Mouse (Mus musculus): ENCODE measurements at regions not wholly inside any gene's neighbourhood (a gene's known extent, or its start where the extent isn't known, plus 50 kb on each side); places are given as distances from the start of the nearest gene placed in this dataset.

- H3K4me1 ChIP-seq (ENCODE audit: insufficient read depth, low read length) = no peaks in the 10 kb centered on the region
- no peaks in the 10 kb centered on the region for H3K36me3 ChIP-seq (ENCODE audit: insufficient read depth, low read length)
- no peak for TF ChIP-seq CTCF (IDR thresholded peaks at IDR 0.05)
- no peak overlapping the region for H3K4me3 ChIP-seq (ENCODE audit: low read depth, low read length)
- no peak overlapping the region for H3K4me2 ChIP-seq (ENCODE audit: low read depth, low read length, poor library complexity, severe bottlenecking)
- no peaks in the 10 kb centered on the region for H3K27me3 ChIP-seq (ENCODE audit: insufficient read depth, low read length)
- no peak for DNase-seq (ENCODE audit: low spot score)
- H3K9me3 ChIP-seq (ENCODE audit: low read length) = no peaks in the 10 kb centered on the region
- no peak overlapping the region for H3K27ac ChIP-seq (ENCODE audit: low read depth, low read length)
- WGBS = 62% methylated on average over 9 of the region's 9 CpGs
- H3K9ac ChIP-seq (replicated peaks; ENCODE audit: low read length, poor library complexity, severe bottlenecking) = no peak overlapping the region
- ATAC-seq (ENCODE audit: low FRiP score) = no peak
These were observed 84.4 kb downstream of the Gm11733 start for GRCm38 (mm10) chr11:117568606-117568991.

DNA sequence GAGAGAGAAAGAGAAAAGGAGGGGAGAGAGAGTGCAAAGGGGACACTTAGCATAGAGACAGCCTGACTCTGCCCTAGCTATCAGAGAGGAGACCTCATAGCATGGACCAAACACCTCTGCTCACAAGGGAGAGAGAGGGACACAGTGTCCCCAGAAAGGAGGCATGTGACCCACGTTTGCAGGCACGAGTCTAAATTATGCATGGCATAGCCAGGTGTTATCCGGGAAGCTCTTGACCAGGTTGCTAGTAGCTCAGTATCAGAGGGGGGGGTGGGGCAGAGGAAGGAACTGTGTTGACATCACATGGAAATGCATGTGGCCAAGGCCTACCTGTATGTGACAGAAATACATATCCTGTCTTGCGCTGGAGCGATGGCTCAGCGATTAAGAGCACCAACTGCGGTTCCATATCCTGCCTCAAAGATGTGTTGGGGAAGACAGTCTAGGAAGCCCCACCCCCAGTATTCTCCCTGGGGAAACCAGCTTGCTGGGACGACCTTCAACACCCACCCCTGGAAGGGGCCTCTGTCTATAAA, 84.5 kb upstream of the Tnrc6c start:
- DNase-seq (ENCODE audit: low spot score) (no peak), ATAC-seq (ENCODE audit: low FRiP score) (no peak)
- H3K9me3 ChIP-seq (ENCODE audit: low read length) = no peaks in the 10 kb centered on the region
- no peaks in the 10 kb centered on the region for H3K27me3 ChIP-seq (ENCODE audit: insufficient read depth, low read length)
- WGBS = 68% methylated on average over 8 of the region's 8 CpGs
- H3K9ac ChIP-seq (replicated peaks; ENCODE audit: low read length, poor library complexity, severe bottlenecking) = no peak overlapping the region
- H3K27ac ChIP-seq (ENCODE audit: low read depth, low read length) = no peak overlapping the region
- no peaks in the 10 kb centered on the region for H3K36me3 ChIP-seq (ENCODE audit: insufficient read depth, low read length)
- no peak overlapping the region for H3K4me2 ChIP-seq (ENCODE audit: low read depth, low read length, poor library complexity, severe bottlenecking)
- no peak overlapping the region for H3K4me3 ChIP-seq (ENCODE audit: low read depth, low read length)
- TF ChIP-seq CTCF (IDR thresholded peaks at IDR 0.05) = no peak
- no peaks in the 10 kb centered on the region for H3K4me1 ChIP-seq (ENCODE audit: insufficient read depth, low read length)

DNA sequence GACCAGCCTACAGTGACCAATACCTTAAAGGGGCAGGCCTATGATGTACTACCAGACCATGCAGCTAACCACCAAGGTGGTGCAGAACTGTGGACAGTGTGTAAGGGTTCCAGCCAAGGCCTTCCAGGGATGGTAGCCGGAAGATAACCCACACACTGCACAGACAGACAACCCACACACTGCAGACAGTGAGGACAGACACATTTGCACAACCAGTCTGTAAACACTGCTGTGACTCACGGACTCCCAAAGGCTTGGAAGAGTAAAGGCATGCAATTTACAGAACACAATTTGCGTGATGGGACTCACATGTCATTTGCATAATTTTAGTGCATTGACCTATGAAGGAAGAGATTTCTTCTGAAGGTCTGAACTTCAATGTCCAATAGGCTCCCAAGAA, 82.2 kb upstream of the Tnrc6c start:
- Histone ChIP-seq H3K27ac (ENCODE audit: low read depth, low read length) (no peak overlapping the region), H3K27me3 (ENCODE audit: insufficient read depth, low read length) (no peaks in the 10 kb centered on the region), H3K9me3 (ENCODE audit: low read length) (no peaks in the 10 kb centered on the region), H3K36me3 (ENCODE audit: insufficient read depth, low read length) (no peaks in the 10 kb centered on the region), H3K4me1 (ENCODE audit: insufficient read depth, low read length) (no peaks in the 10 kb centered on the region), H3K9ac (replicated peaks; ENCODE audit: low read length, poor library complexity, severe bottlenecking) (no peak overlapping the region), H3K4me3 (ENCODE audit: low read depth, low read length) (no peak overlapping the region), H3K4me2 (ENCODE audit: low read depth, low read length, poor library complexity, severe bottlenecking) (no peak overlapping the region)
- no peak for DNase-seq (ENCODE audit: low spot score)
- ATAC-seq (ENCODE audit: low FRiP score) = no peak
- WGBS = 91% methylated on average over 3 of the region's 3 CpGs
- TF ChIP-seq CTCF (IDR thresholded peaks at IDR 0.05) = no peak

GRCm38 (mm10) chr11:117574721-117575120, 79.4 kb upstream of the Tnrc6c start:
- DNase-seq (ENCODE audit: low spot score) (no peak), ATAC-seq (ENCODE audit: low FRiP score) (no peak)
- no peak for TF ChIP-seq CTCF (IDR thresholded peaks at IDR 0.05)
- Histone ChIP-seq H3K36me3 (ENCODE audit: insufficient read depth, low read length) (no peaks in the 10 kb centered on the region), H3K27me3 (ENCODE audit: insufficient read depth, low read length) (no peaks in the 10 kb centered on the region), H3K4me3 (ENCODE audit: low read depth, low read length) (no peak overlapping the region), H3K27ac (ENCODE audit: low read depth, low read length) (no peak overlapping the region), H3K9me3 (ENCODE audit: low read length) (no peaks in the 10 kb centered on the region), H3K4me1 (ENCODE audit: insufficient read depth, low read length) (no peaks in the 10 kb centered on the region), H3K4me2 (ENCODE audit: low read depth, low read length, poor library complexity, severe bottlenecking) (no peak overlapping the region), H3K9ac (replicated peaks; ENCODE audit: low read length, poor library complexity, severe bottlenecking) (no peak overlapping the region)
- 62% methylated on average over 3 of the region's 3 CpGs for WGBS

DNA sequence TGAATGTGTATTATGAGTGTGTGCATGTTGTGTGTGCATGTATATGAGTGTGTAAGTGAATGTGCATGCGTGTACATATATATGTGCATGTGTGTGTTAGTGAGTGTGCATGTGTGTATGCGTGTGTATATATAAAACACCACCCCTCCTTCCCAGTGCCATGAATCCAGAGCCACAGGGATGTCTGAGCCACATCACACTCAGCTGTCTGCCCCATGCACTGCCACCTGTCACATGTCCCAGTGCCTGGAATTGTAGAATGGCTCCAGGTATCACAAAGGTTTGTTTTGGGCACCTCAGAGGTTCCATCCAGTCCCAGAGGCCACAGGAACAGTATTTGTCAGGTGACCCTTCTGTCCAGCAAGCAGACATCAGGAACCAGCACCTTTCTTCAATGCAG, 75.0 kb upstream of the Tnrc6c start:
- WGBS = 96% methylated on average over 2 of the region's 2 CpGs
- H3K4me2 ChIP-seq (ENCODE audit: low read depth, low read length, poor library complexity, severe bottlenecking) = no peak overlapping the region
- no peak overlapping the region for H3K4me3 ChIP-seq (ENCODE audit: low read depth, low read length)
- DNase-seq (ENCODE audit: low spot score) (no peak), ATAC-seq (ENCODE audit: low FRiP score) (no peak)
- H3K27me3 ChIP-seq (ENCODE audit: insufficient read depth, low read length) = no peaks in the 10 kb centered on the region
- H3K4me1 ChIP-seq (ENCODE audit: insufficient read depth, low read length) = no peaks in the 10 kb centered on the region
- no peak overlapping the region for H3K9ac ChIP-seq (replicated peaks; ENCODE audit: low read length, poor library complexity, severe bottlenecking)
- TF ChIP-seq CTCF (IDR thresholded peaks at IDR 0.05) = no peak
- no peaks in the 10 kb centered on the region for H3K36me3 ChIP-seq (ENCODE audit: insufficient read depth, low read length)
- H3K27ac ChIP-seq (ENCODE audit: low read depth, low read length) = no peak overlapping the region
- H3K9me3 ChIP-seq (ENCODE audit: low read length) = no peaks in the 10 kb centered on the region

DNA sequence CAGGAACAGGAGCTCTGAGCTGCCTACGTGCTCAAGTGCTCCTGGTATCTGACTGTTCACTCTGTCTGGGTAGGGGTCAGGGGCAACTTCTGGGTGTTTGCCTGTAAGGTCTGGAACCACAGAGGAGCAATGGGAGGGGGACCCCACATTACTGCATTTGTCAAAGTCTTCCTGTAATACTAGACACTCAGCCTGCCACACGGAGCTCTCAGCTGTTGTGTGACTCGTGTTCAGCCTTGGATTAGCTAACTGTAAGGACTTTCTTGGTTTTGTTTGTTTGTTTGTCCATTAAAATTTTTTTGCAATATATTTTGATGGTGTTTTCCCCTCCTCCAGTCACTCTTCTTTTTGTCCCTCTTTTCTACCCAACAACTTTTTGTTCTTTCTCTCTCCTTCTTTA, 74.4 kb upstream of the Tnrc6c start:
- Histone ChIP-seq H3K9me3 (ENCODE audit: low read length) (no peaks in the 10 kb centered on the region), H3K4me3 (ENCODE audit: low read depth, low read length) (no peak overlapping the region), H3K9ac (replicated peaks; ENCODE audit: low read length, poor library complexity, severe bottlenecking) (no peak overlapping the region), H3K27me3 (ENCODE audit: insufficient read depth, low read length) (no peaks in the 10 kb centered on the region), H3K36me3 (ENCODE audit: insufficient read depth, low read length) (no peaks in the 10 kb centered on the region), H3K4me2 (ENCODE audit: low read depth, low read length, poor library complexity, severe bottlenecking) (no peak overlapping the region), H3K4me1 (ENCODE audit: insufficient read depth, low read length) (no peaks in the 10 kb centered on the region), H3K27ac (ENCODE audit: low read depth, low read length) (no peak overlapping the region)
- ATAC-seq (ENCODE audit: low FRiP score) = no peak
- WGBS = 53% methylated on average over 3 of the region's 3 CpGs
- DNase-seq (ENCODE audit: low spot score) = no peak
- no peak for TF ChIP-seq CTCF (IDR thresholded peaks at IDR 0.05)

All from midbrain, postnatal 0 days (tissue).